Mouse (Mus musculus): Measurements from ENCODE around the gene Npas2.

DNA sequence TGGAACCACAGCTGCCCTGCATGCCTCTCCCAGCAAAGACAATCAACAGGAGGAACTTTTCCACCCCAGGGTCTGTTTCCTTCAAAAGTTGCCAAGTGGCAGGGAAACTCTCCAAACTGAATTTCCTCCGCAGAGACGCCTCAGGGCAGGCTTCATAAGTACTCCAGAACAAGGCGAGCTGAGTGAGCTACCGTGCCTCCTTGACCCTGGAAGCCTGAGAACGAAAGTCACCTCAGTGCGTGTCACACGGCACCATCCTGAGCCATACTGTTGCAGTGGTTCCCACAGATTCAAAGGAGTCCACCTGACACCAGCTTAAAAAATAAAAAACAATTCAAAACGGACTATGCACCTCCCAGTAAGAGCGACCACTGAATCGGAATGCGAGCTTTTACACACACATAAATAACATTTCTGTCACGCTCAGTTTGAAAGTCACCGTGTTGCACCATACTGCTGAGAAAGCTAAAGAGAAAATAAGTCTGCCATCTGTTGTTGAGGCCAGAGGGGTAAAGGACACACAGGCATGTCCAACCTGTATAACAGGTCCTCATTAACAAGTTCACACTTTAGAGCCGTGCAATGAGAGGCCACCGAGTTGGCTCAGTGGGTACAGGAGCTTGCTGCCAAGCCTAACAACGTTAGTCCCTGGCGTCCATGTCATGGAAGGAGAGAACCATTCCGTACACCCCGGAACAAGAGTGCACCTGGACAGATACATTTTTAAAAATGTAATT is 216.7 kb downstream of the Npas2 start:
- TF ChIP-seq CTCF (IDR thresholded peaks at IDR 0.05; ENCODE audit: extremely low read depth, insufficient read depth, insufficient read length, insufficient replicate concordance): no peak
- TF ChIP-seq POLR2A (IDR thresholded peaks at IDR 0.05; ENCODE audit: low read depth, low read length): no peak

Data from spleen, adult 2 months (tissue).